Mouse (Mus musculus): ENCODE measurements around the gene Znrd1as. TPM values are rescaled to one million over a fixed set of nuclear protein-coding genes. Genes with fewer than 3 reads are reported as not detected.
A peak's percentile ranks its signal among the peaks of the same experiment; 100 is the strongest.

The Znrd1as gene
- 5.9 and 6.1 TPM in 2 replicates for polyA plus RNA-seq (2014; fragmentation: Nextera tagmentation; extraction: Ambion mirVana)

- H3K4me1 ChIP-seq (ENCODE audit: control insufficient read depth, insufficient read depth, low read length): peaks cover 7% of the 10 kb centered on the region
- peak; percentile 98 for ATAC-seq (ENCODE audit: low read depth)
- H3K4me2 ChIP-seq (ENCODE audit: low read depth, low read length): peak within 1 kb of the TSS; percentile 82
- no peaks in the 10 kb centered on the region for H3K9me3 ChIP-seq (ENCODE audit: control insufficient read depth, low read length)
- peak; percentile 99 for DNase-seq (ENCODE audit: low spot score)
- H3K4me3 ChIP-seq (ENCODE audit: low read depth, low read length): peak within 1 kb of the TSS; percentile 78
- under 1% methylated on average over 43 of the region's 46 CpGs for WGBS
- H3K27ac ChIP-seq (replicated peaks; ENCODE audit: low read depth, low read length): peak within 1 kb of the TSS; percentile 85
- peak within 1 kb of the TSS; percentile 85 for H3K9ac ChIP-seq (ENCODE audit: low read depth, low read length)
- H3K27me3 ChIP-seq (replicated peaks; ENCODE audit: control insufficient read depth, insufficient read depth, low read length): no peaks in the 10 kb centered on the region
- H3K36me3 ChIP-seq (ENCODE audit: control insufficient read depth, insufficient read depth, low read length): peaks cover 30% of the 10 kb centered on the region
These were observed at the start of gene Znrd1as, which contains the start of gene Znrd1 for GRCm38 (mm10) chr17:36957999-36958743. TSS of gene Znrd1as (plus strand) at chr17:36958592. TSS of gene Znrd1 (minus strand) at chr17:36958559.

- ATAC-seq (ENCODE audit: low read depth): no peak
- H3K9me3 ChIP-seq (ENCODE audit: control insufficient read depth, low read length): no peaks in the 10 kb centered on the region
- H3K27ac ChIP-seq (replicated peaks; ENCODE audit: low read depth, low read length): no peak overlapping the region
- H3K4me1 ChIP-seq (ENCODE audit: control insufficient read depth, insufficient read depth, low read length): no peaks in the 10 kb centered on the region
- 64% methylated on average over 4 of the region's 4 CpGs for WGBS
- H3K4me3 ChIP-seq (ENCODE audit: low read depth, low read length): no peak overlapping the region
- H3K4me2 ChIP-seq (ENCODE audit: low read depth, low read length): no peak overlapping the region
- no peaks in the 10 kb centered on the region for H3K36me3 ChIP-seq (ENCODE audit: control insufficient read depth, insufficient read depth, low read length)
- 0 out of 2 replicates have a peak, but pooled peaks cover 3% of the 10 kb centered on the region for H3K27me3 ChIP-seq (replicated peaks; ENCODE audit: control insufficient read depth, insufficient read depth, low read length)
- no peak for DNase-seq (ENCODE audit: low spot score)
- H3K9ac ChIP-seq (ENCODE audit: low read depth, low read length): no peak overlapping the region
These were observed 48.6 kb upstream of the Znrd1as start for GRCm38 (mm10) chr17:36909802-36910201.

GRCm38 (mm10) chr17:36912031-36912430, 46.4 kb upstream of the Znrd1as start:
- no peak overlapping the region for H3K27ac ChIP-seq (replicated peaks; ENCODE audit: low read depth, low read length)
- no peak overlapping the region for H3K4me3 ChIP-seq (ENCODE audit: low read depth, low read length)
- no peaks in the 10 kb centered on the region for H3K9me3 ChIP-seq (ENCODE audit: control insufficient read depth, low read length)
- no peak overlapping the region for H3K4me2 ChIP-seq (ENCODE audit: low read depth, low read length)
- 60% methylated on average over 2 of the region's 2 CpGs for WGBS
- ATAC-seq (ENCODE audit: low read depth) (no peak), DNase-seq (ENCODE audit: low spot score) (no peak)
- no peaks in the 10 kb centered on the region for H3K36me3 ChIP-seq (ENCODE audit: control insufficient read depth, insufficient read depth, low read length)
- no peak overlapping the region for H3K9ac ChIP-seq (ENCODE audit: low read depth, low read length)
- 0 out of 2 replicates have a peak, but pooled peaks cover 3% of the 10 kb centered on the region for H3K27me3 ChIP-seq (replicated peaks; ENCODE audit: control insufficient read depth, insufficient read depth, low read length)
- H3K4me1 ChIP-seq (ENCODE audit: control insufficient read depth, insufficient read depth, low read length): no peaks in the 10 kb centered on the region

GRCm38 (mm10) chr17:36914108-36914507, 44.3 kb upstream of the Znrd1as start:
- no peak for ATAC-seq (ENCODE audit: low read depth)
- WGBS: 4% methylated on average over 2 of the region's 2 CpGs
- DNase-seq (ENCODE audit: low spot score): peak; percentile 81

GRCm38 (mm10) chr17:36915076-36915475, 43.3 kb upstream of the Znrd1as start:
- H3K9me3 ChIP-seq (ENCODE audit: control insufficient read depth, low read length): no peaks in the 10 kb centered on the region
- no peaks in the 10 kb centered on the region for H3K27me3 ChIP-seq (replicated peaks; ENCODE audit: control insufficient read depth, insufficient read depth, low read length)
- H3K4me2 ChIP-seq (ENCODE audit: low read depth, low read length): no peak overlapping the region
- ATAC-seq (ENCODE audit: low read depth) (no peak), DNase-seq (ENCODE audit: low spot score) (peak; percentile 20)
- WGBS: 13% methylated on average over 9 of the region's 9 CpGs
- no peak overlapping the region for H3K27ac ChIP-seq (replicated peaks; ENCODE audit: low read depth, low read length)
- no peaks in the 10 kb centered on the region for H3K36me3 ChIP-seq (ENCODE audit: control insufficient read depth, insufficient read depth, low read length)
- no peaks in the 10 kb centered on the region for H3K4me1 ChIP-seq (ENCODE audit: control insufficient read depth, insufficient read depth, low read length)
- H3K4me3 ChIP-seq (ENCODE audit: low read depth, low read length): no peak overlapping the region
- no peak overlapping the region for H3K9ac ChIP-seq (ENCODE audit: low read depth, low read length)

More at GRCm38 (mm10) chr17:36914108-36914507, 44.3 kb upstream of the Znrd1as start:
- Histone ChIP-seq H3K9me3 (ENCODE audit: control insufficient read depth, low read length) (no peaks in the 10 kb centered on the region), H3K4me2 (ENCODE audit: low read depth, low read length) (no peak overlapping the region), H3K4me1 (ENCODE audit: control insufficient read depth, insufficient read depth, low read length) (no peaks in the 10 kb centered on the region), H3K36me3 (ENCODE audit: control insufficient read depth, insufficient read depth, low read length) (no peaks in the 10 kb centered on the region), H3K27me3 (replicated peaks; ENCODE audit: control insufficient read depth, insufficient read depth, low read length) (0 out of 2 replicates have a peak, but pooled peaks cover 3% of the 10 kb centered on the region), H3K9ac (ENCODE audit: low read depth, low read length) (no peak overlapping the region), H3K27ac (replicated peaks; ENCODE audit: low read depth, low read length) (no peak overlapping the region), H3K4me3 (ENCODE audit: low read depth, low read length) (no peak overlapping the region)

- no peaks in the 10 kb centered on the region for H3K4me1 ChIP-seq (ENCODE audit: control insufficient read depth, insufficient read depth, low read length)
- no peaks in the 10 kb centered on the region for H3K9me3 ChIP-seq (ENCODE audit: control insufficient read depth, low read length)
- no peak for DNase-seq (ENCODE audit: low spot score)
- no peak overlapping the region for H3K27ac ChIP-seq (replicated peaks; ENCODE audit: low read depth, low read length)
- H3K4me2 ChIP-seq (ENCODE audit: low read depth, low read length): no peak overlapping the region
- no peak for ATAC-seq (ENCODE audit: low read depth)
- 42% methylated on average over 15 of the region's 15 CpGs for WGBS
- no peaks in the 10 kb centered on the region for H3K36me3 ChIP-seq (ENCODE audit: control insufficient read depth, insufficient read depth, low read length)
- H3K4me3 ChIP-seq (ENCODE audit: low read depth, low read length): no peak overlapping the region
- no peak overlapping the region for H3K9ac ChIP-seq (ENCODE audit: low read depth, low read length)
- no peaks in the 10 kb centered on the region for H3K27me3 ChIP-seq (replicated peaks; ENCODE audit: control insufficient read depth, insufficient read depth, low read length)
These were observed 38.2 kb upstream of the Znrd1as start for GRCm38 (mm10) chr17:36920239-36920638.

GRCm38 (mm10) chr17:36922715-36923114, 35.7 kb upstream of the Znrd1as start:
- Histone ChIP-seq H3K4me1 (ENCODE audit: control insufficient read depth, insufficient read depth, low read length) (no peaks in the 10 kb centered on the region), H3K36me3 (ENCODE audit: control insufficient read depth, insufficient read depth, low read length) (no peaks in the 10 kb centered on the region), H3K27ac (replicated peaks; ENCODE audit: low read depth, low read length) (no peak overlapping the region), H3K27me3 (replicated peaks; ENCODE audit: control insufficient read depth, insufficient read depth, low read length) (no peaks in the 10 kb centered on the region), H3K9me3 (ENCODE audit: control insufficient read depth, low read length) (no peaks in the 10 kb centered on the region), H3K4me2 (ENCODE audit: low read depth, low read length) (no peak overlapping the region), H3K4me3 (ENCODE audit: low read depth, low read length) (no peak overlapping the region), H3K9ac (ENCODE audit: low read depth, low read length) (no peak overlapping the region)
- ATAC-seq (ENCODE audit: low read depth) (no peak), DNase-seq (ENCODE audit: low spot score) (no peak)
- 69% methylated on average over 4 of the region's 4 CpGs for WGBS

- Histone ChIP-seq H3K36me3 (ENCODE audit: control insufficient read depth, insufficient read depth, low read length) (no peaks in the 10 kb centered on the region), H3K9me3 (ENCODE audit: control insufficient read depth, low read length) (no peaks in the 10 kb centered on the region), H3K9ac (ENCODE audit: low read depth, low read length) (no peak overlapping the region), H3K4me3 (ENCODE audit: low read depth, low read length) (no peak overlapping the region), H3K4me2 (ENCODE audit: low read depth, low read length) (no peak overlapping the region), H3K27ac (replicated peaks; ENCODE audit: low read depth, low read length) (no peak overlapping the region), H3K4me1 (ENCODE audit: control insufficient read depth, insufficient read depth, low read length) (no peaks in the 10 kb centered on the region), H3K27me3 (replicated peaks; ENCODE audit: control insufficient read depth, insufficient read depth, low read length) (no peaks in the 10 kb centered on the region)
- 64% methylated on average over 4 of the region's 4 CpGs for WGBS
- ATAC-seq (ENCODE audit: low read depth): no peak
- DNase-seq (ENCODE audit: low spot score): no peak
These were observed 34.9 kb upstream of the Znrd1as start for GRCm38 (mm10) chr17:36923491-36923890.

All from embryonic facial prominence, embryonic 14.5 days (tissue).